Mouse (Mus musculus) erythroid progenitor cell, adult 5-6 weeks (primary cell): ENCODE results near the gene Dpy19l3. TPM values are rescaled to one million over a fixed set of nuclear protein-coding genes. Genes with fewer than 3 reads are reported as not detected.

ENCODE experiments used
- ATAC-seq: replicated peaks from 2 replicates; pipeline ENCODE4 v1.8.0; 2016; ENCODE audit warnings: moderate number of reproducible peaks, mild to moderate bottlenecking, moderate TSS enrichment, inconsistent platforms; ENCODE audit not compliant: poor library complexity, low FRiP score, severe bottlenecking
- total RNA-seq, 2 experiments: library from RNA; stranded (forward) in 1 of 2; stranded (reverse) in 1 of 2; fragments of 150-400 nt in 1 of 2; fragments of 186-747, 209-891 nt in 1 of 2; gene quantifications; 2 replicates each; pipeline versions ENCODE4 v1.2.3 to v1.2.4; 2015 to 2017; ENCODE audit warnings: low replicate concordance in 2 of 2

Gene Dpy19l3
- 4.2 and 5.0 TPM in 2 replicates for total RNA-seq (2015; ENCODE audit: low replicate concordance)
- total RNA-seq (2017; ENCODE audit: low replicate concordance), result 1.0 and 12.7 TPM in 2 replicates

- ATAC-seq, result peak; percentile 86
Measured at GRCm38 (mm10) chr7:35754033-35754885, at the start of gene Dpy19l3. TSS of gene Dpy19l3 (minus strand) at chr7:35754454.

GRCm38 (mm10) chr7:35802906-35803595 lies 48.8 kb upstream of the Dpy19l3 start, which contains the start of gene Zfp507:
TSS of gene Zfp507 (minus strand) at chr7:35803003.
- peak; percentile 92 for ATAC-seq

GRCm38 (mm10) chr7:35802201-35802905 lies 48.1 kb upstream of the Dpy19l3 start:
- ATAC-seq, result peak; percentile 83

GRCm38 (mm10) chr7:35796123-35796522 lies 41.9 kb upstream of the Dpy19l3 start:
- ATAC-seq, result no peak

GRCm38 (mm10) chr7:35794145-35794664 lies 40.0 kb upstream of the Dpy19l3 start:
- ATAC-seq, result no peak

GRCm38 (mm10) chr7:35792150-35792848 lies 38.0 kb upstream of the Dpy19l3 start:
- no peak for ATAC-seq

GRCm38 (mm10) chr7:35790926-35791325 lies 36.7 kb upstream of the Dpy19l3 start:
- ATAC-seq, result no peak

- ATAC-seq, result no peak
Measured at GRCm38 (mm10) chr7:35790201-35790600, 35.9 kb upstream of the Dpy19l3 start.

- ATAC-seq, result no peak
Measured at GRCm38 (mm10) chr7:35785579-35785978, 31.3 kb upstream of the Dpy19l3 start.

GRCm38 (mm10) chr7:35782252-35782651 lies 28.0 kb upstream of the Dpy19l3 start:
- ATAC-seq, result no peak

GRCm38 (mm10) chr7:35774127-35774526 lies 19.9 kb upstream of the Dpy19l3 start:
- no peak for ATAC-seq

GRCm38 (mm10) chr7:35772347-35772746 lies 18.1 kb upstream of the Dpy19l3 start:
- no peak for ATAC-seq

- ATAC-seq, result no peak
Measured at GRCm38 (mm10) chr7:35771106-35771505, 16.9 kb upstream of the Dpy19l3 start.

GRCm38 (mm10) chr7:35770122-35770521 lies 15.9 kb upstream of the Dpy19l3 start:
- no peak for ATAC-seq

- ATAC-seq, result no peak
Measured at GRCm38 (mm10) chr7:35764461-35764860, 10.2 kb upstream of the Dpy19l3 start.

GRCm38 (mm10) chr7:35761801-35762200 lies 7.5 kb upstream of the Dpy19l3 start:
- no peak for ATAC-seq

GRCm38 (mm10) chr7:35759602-35760001 lies 5.3 kb upstream of the Dpy19l3 start:
- no peak for ATAC-seq

GRCm38 (mm10) chr7:35756510-35757440 lies 2.5 kb upstream of the Dpy19l3 start:
- no peak for ATAC-seq

- no peak for ATAC-seq
Measured at GRCm38 (mm10) chr7:35754886-35755168, 573 bp upstream of the Dpy19l3 start.
